8 mouse cellular contexts compared by ENCODE assay signal in the genomic region with DNA sequence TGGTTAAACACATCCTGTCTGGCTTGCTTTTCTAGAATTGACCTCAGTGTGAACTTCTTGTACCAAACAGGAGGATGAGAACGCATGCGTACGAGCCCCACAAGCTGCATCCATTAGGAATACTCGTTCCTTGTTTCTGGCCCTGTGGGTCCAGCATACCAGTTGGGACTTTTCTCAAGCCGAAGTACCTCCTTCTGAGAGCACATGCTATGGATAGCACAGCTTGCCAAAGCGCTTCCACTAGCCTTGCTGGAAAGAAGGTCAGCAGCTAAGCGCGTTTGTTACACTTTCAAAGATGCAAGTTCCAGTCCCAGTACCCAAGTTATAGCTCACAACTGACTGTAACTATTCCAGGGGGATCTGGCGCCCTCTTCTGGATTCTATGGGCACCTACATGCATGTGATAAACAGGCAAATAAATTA.
A peak's percentile ranks its signal among the peaks of the same experiment; 100 is the strongest.
DNase-seq lines count a peak whose midpoint lies in the region; ATAC-seq and TF ChIP-seq lines count a peak whose summit lies in the region.

No protein-coding gene starts in this region.

- no peak overlapping the region for H3K4me3 ChIP-seq in left cerebral cortex, adult 2 months
- no peak overlapping the region for H3K4me3 ChIP-seq in midbrain, embryonic 13.5 days (replicated peaks)

- no peak for ATAC-seq in midbrain, embryonic 13.5 days

- intact Hi-C loops in left cerebral cortex, adult 2 months (cut with DNase I): no loop called here
- intact Hi-C loops in heart, postnatal 14 days (cut with DNase I): no loop called here

- H3K9me3 ChIP-seq in midbrain, embryonic 13.5 days: no peaks in the 10 kb centered on the region

- H3K27ac ChIP-seq in left cerebral cortex, adult 2 months: 0 out of 2 replicates have a peak overlapping the region, but pooled peaks have one; percentile 0
- peak overlapping the region; percentile 46 for H3K27ac ChIP-seq in midbrain, embryonic 13.5 days

- TF ChIP-seq CTCF in left cerebral cortex, adult 2 months (IDR thresholded peaks at IDR 0.05): peak; percentile 28

- H3K36me3 ChIP-seq in midbrain, embryonic 13.5 days: no peaks in the 10 kb centered on the region

- H3K4me1 ChIP-seq in midbrain, embryonic 13.5 days (replicated peaks): peaks cover 40% of the 10 kb centered on the region

- H3K27me3 ChIP-seq in midbrain, embryonic 13.5 days: peaks cover 33% of the 10 kb centered on the region

- H3K9ac ChIP-seq in midbrain, embryonic 13.5 days (replicated peaks): no peak overlapping the region

- WGBS in midbrain, embryonic 13.5 days: 44% methylated on average over 9 of the region's 9 CpGs

- DNase-seq in left cerebral cortex, adult 2 months (ENCODE audit: extremely low spot score in 1 of 2, low spot score in 2 of 2): peak in 1 of 2 experiments; percentile 16
- no peak for DNase-seq in left cerebral cortex, adult 11 months (ENCODE audit: low spot score)
- peak; percentile 48 for DNase-seq in R1 (ENCODE audit: low read depth, low spot score)
- peak; percentile 31 to 49 for DNase-seq in heart, postnatal 14 days
- DNase-seq in adrenal gland, postnatal 10 days: no peak
- DNase-seq in layer of hippocampus, postnatal 14 days (ENCODE audit: low spot score in 2 of 2): no peak
- no peak for DNase-seq in spleen, adult 12 weeks (ENCODE audit: low spot score)

- H3K4me2 ChIP-seq in midbrain, embryonic 13.5 days (replicated peaks): peak overlapping the region; percentile 38; the same call in 1 of the 2 replicates

Comparison
In these comparisons a context has a peak if more than half of its experiments do, and no peak if none do; other contexts are left out.
1. DNase-seq: peak in R1 (single experiment) and heart, postnatal 14 days (2 of 2); none in left cerebral cortex, adult 11 months (single experiment), adrenal gland, postnatal 10 days (single experiment), layer of hippocampus, postnatal 14 days (0 of 2) and spleen, adult 12 weeks (single experiment).